Mouse (Mus musculus) stomach, postnatal 0 days (tissue): ENCODE measurements around the gene Olfr639.

Experiments used
- CTCF ChIP-seq: IDR thresholded peaks from 2 replicates; pipeline ENCODE4 v1.5.1; 2016; ENCODE audit warnings: antibody characterized with exemption, low read depth, mild to moderate bottlenecking, moderate library complexity
- EP300 ChIP-seq: optimal IDR thresholded peaks from 2 replicates; pipeline ENCODE3; 2016; ENCODE audit warnings: antibody characterized with exemption

DNA sequence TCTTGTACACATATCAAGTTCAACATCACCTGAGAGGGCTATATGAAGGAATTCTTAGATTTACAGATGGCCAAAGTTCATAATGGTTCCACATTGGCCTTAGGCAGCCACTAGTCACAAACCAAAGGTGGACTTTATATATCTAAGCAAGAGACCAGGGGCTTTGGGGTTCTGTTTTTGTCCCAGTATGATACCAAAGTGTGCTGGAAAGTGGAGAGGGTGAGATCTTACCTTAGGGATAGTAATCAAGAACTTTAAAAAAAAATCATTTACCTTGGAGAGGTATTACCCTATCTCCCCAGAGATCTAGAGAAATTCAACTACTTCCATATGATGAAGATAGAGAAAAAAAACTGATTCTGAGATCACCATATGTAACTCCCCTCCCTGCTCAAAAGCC is at the start of gene Olfr639:
- TF ChIP-seq CTCF (no peak), EP300 (no peak)
